8 mouse cellular contexts compared by ENCODE assay signal in genomic region chr17:73263077-73263501, GRCm38 (mm10).
DNase-seq lines count a peak whose midpoint lies in the region; ATAC-seq and TF ChIP-seq lines count a peak whose summit lies in the region.

No protein-coding gene starts in this region.

- no peak overlapping the region for H3K9ac ChIP-seq in midbrain, postnatal 0 days (replicated peaks; ENCODE audit: low read length, poor library complexity, severe bottlenecking)
- H3K9ac ChIP-seq in kidney, embryonic 15.5 days: no peak overlapping the region

- TF ChIP-seq POLR2A in spleen, adult 2 months (IDR thresholded peaks at IDR 0.05; ENCODE audit: low read depth, low read length): 0 out of 2 replicates have a peak, but pooled peaks have one; percentile 22

- H3K4me3 ChIP-seq in spleen, adult 2 months (ENCODE audit: extremely low read depth, insufficient read depth, insufficient read length): no peak overlapping the region
- no peak overlapping the region for H3K4me3 ChIP-seq in midbrain, postnatal 0 days (ENCODE audit: low read depth, low read length)
- no peak overlapping the region for H3K4me3 ChIP-seq in kidney, embryonic 15.5 days (replicated peaks)

- H3K9me3 ChIP-seq in midbrain, postnatal 0 days (ENCODE audit: low read length): no peaks in the 10 kb centered on the region
- H3K9me3 ChIP-seq in kidney, embryonic 15.5 days (replicated peaks): no peaks in the 10 kb centered on the region

- no peak for TF ChIP-seq CTCF in spleen, adult 2 months (IDR thresholded peaks at IDR 0.05; ENCODE audit: extremely low read depth, insufficient read depth, insufficient read length, insufficient replicate concordance)
- no peak for TF ChIP-seq CTCF in midbrain, postnatal 0 days (IDR thresholded peaks at IDR 0.05)

- DNase-seq in ovary, postnatal 36 days (ENCODE audit: low spot score): peak; percentile 7
- DNase-seq in ovary, postnatal 10 days (ENCODE audit: low spot score): no peak
- peak; percentile 92 for DNase-seq in adrenal gland, adult 2 months
- peak; percentile 88 for DNase-seq in layer of hippocampus, adult 9-11 months
- DNase-seq in spleen, adult 2 months (ENCODE audit: low read depth in 1 of 2, low spot score in 2 of 2): peak; percentile 64 to 86
- no peak for DNase-seq in midbrain, postnatal 0 days (ENCODE audit: low spot score)
- no peak for DNase-seq in heart, adult 9 months (ENCODE audit: low spot score in 2 of 2)

- 9% methylated on average over 8 of the region's 8 CpGs for WGBS in spleen, adult 2 months
- 90% methylated on average over 8 of the region's 8 CpGs for WGBS in midbrain, postnatal 0 days
- WGBS in kidney, embryonic 15.5 days: 75% methylated on average over 8 of the region's 8 CpGs

- H3K27ac ChIP-seq in spleen, adult 2 months (ENCODE audit: insufficient read depth, low read length): peak overlapping the region; percentile 1; the same call in 1 of the 2 replicates
- no peak overlapping the region for H3K27ac ChIP-seq in midbrain, postnatal 0 days (ENCODE audit: low read depth, low read length)
- H3K27ac ChIP-seq in kidney, embryonic 15.5 days: no peak overlapping the region

- H3K4me2 ChIP-seq in midbrain, postnatal 0 days (ENCODE audit: low read depth, low read length, poor library complexity, severe bottlenecking): no peak overlapping the region
- no peak overlapping the region for H3K4me2 ChIP-seq in kidney, embryonic 15.5 days

- peaks cover 22% of the 10 kb centered on the region for H3K4me1 ChIP-seq in spleen, adult 2 months (ENCODE audit: control insufficient read depth, insufficient read depth, insufficient read length)
- H3K4me1 ChIP-seq in midbrain, postnatal 0 days (ENCODE audit: insufficient read depth, low read length): no peaks in the 10 kb centered on the region
- H3K4me1 ChIP-seq in kidney, embryonic 15.5 days: peaks cover 9% of the 10 kb centered on the region

- no peaks in the 10 kb centered on the region for H3K27me3 ChIP-seq in spleen, adult 2 months (ENCODE audit: control insufficient read depth, insufficient read depth, low read length)
- no peaks in the 10 kb centered on the region for H3K27me3 ChIP-seq in midbrain, postnatal 0 days (ENCODE audit: insufficient read depth, low read length)
- H3K27me3 ChIP-seq in kidney, embryonic 15.5 days: no peaks in the 10 kb centered on the region

- no peak for ATAC-seq in midbrain, postnatal 0 days (ENCODE audit: low FRiP score)
- no peak for ATAC-seq in kidney, embryonic 15.5 days (replicated peaks; ENCODE audit: low FRiP score)

- no peaks in the 10 kb centered on the region for H3K36me3 ChIP-seq in spleen, adult 2 months (ENCODE audit: control insufficient read depth, insufficient read depth, low read length)
- no peaks in the 10 kb centered on the region for H3K36me3 ChIP-seq in midbrain, postnatal 0 days (ENCODE audit: insufficient read depth, low read length)
- no peaks in the 10 kb centered on the region for H3K36me3 ChIP-seq in kidney, embryonic 15.5 days

Comparison
In these comparisons a context has a peak if more than half of its experiments do, and no peak if none do; other contexts are left out.
1. DNase-seq: peak in ovary, postnatal 36 days (single experiment), adrenal gland, adult 2 months (single experiment), layer of hippocampus, adult 9-11 months (single experiment) and spleen, adult 2 months (2 of 2); none in ovary, postnatal 10 days (single experiment), midbrain, postnatal 0 days (single experiment) and heart, adult 9 months (0 of 2).